Mouse (Mus musculus) right cerebral cortex, postnatal 4 days (tissue): ENCODE results near the gene Ssbp4.
A peak's percentile ranks its signal among the peaks of the same experiment; 100 is the strongest.
"Not testable (repeated sequence)": the region's sequence is repeated elsewhere in the genome, so short reads cannot be mapped to it uniquely, and the experiment has no call there.

ENCODE experiments used
- DNase-seq: peaks from one replicate; pipeline ENCODE4 v3.0.0-alpha.2; 2022

Ssbp4 gene

DNA sequence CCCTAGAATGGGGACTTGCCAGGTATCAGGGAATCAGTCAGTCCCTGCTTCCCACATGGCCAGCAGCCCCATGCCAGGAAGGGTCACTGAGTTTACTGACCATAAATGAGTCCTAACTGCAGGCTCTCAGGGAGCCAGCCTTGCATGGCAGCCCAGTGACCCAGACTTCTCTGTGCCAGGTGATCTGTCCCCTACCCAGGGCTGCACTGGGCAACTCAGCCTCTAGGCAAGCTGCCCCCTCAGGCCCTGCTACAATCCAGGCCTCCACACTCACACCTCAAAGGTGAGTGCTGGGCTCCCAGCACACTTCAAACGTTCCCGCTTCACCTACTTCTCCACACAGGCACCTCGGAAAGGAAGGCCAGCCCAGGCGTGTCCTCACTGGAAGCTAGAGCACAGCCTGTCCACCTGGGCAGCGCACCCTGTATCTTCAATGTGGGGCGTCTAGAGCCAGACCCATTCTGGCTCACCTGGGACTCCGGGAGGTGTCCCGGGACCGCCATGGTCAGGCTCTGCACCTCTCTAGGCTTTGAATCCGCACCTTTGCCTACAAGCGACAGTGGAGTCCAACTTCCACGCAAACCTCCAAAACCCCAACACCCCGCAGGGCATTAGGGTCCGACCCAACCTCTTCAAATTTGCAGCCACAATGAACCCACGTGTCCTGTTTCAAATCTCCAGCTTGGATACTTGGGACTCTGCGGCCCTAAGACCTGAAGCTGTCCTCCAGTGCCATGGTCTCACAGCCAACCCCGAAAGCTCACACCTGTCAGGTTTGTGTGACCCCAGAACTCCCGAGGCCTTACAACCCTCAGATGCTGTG, 1.7 kb downstream of the Ssbp4 start:
- no peak for DNase-seq

DNA sequence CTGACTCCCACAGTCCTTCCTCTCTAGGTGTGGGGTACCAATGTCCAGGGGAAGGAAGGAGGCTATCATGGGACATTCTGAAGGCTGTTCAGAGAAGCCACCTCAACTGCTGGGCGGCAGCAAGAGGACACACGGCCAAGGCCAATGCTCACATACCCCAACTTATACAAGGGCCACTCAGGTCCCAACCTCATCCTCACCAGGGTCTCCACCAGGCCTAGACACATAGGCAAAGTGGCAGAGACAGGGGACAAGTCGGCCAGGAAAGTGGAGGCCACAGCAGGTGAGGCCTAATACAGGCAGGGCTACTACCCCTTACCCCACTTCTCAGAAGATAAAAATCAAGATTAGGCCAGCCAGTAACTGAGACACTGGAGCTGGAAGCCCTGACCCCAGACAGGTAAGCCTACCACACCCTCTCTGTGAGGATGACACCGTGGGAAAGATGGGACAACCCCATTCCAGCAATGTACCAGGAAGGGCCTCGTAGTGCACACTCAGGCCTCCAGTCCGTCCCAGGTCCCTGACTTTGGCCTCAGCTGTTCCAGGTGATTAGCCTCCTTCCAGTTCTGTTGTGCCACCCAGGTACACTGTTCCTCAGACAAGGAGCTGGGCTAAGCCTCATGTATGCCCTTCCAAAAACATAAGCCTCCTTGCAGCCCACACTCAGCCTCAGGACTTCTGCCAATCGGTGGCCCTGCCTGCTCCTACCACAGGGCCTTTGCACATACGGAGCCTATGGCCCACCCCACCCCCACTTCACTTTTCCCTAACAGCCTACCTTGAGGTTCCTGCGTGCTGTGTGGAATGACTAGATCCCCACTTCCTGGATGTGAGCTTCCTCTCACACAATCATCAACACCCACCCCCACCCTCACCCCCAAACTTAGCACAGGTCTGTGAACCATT, 2.5 kb downstream of the Ssbp4 start:
- DNase-seq = no peak

DNA sequence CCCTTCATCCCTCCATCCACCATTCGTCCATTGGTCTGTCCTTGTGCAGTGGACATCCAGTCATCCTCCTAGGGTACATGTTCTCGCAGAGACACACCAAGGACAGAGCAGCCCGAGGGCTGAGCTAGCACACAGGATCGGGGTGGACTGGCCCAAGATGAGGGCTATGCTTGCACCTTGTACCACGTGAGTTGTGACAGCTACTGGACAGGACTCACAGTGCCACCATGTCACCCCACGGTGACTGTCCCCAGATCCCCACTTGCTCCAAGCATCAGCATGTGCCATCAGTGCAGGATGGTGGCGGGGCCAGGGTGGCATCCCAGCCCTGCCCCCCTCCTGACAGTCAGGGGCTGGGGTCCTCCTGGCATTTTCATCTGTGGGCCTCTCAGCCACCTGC, 4.1 kb downstream of the Ssbp4 start:
- DNase-seq = no peak

DNA sequence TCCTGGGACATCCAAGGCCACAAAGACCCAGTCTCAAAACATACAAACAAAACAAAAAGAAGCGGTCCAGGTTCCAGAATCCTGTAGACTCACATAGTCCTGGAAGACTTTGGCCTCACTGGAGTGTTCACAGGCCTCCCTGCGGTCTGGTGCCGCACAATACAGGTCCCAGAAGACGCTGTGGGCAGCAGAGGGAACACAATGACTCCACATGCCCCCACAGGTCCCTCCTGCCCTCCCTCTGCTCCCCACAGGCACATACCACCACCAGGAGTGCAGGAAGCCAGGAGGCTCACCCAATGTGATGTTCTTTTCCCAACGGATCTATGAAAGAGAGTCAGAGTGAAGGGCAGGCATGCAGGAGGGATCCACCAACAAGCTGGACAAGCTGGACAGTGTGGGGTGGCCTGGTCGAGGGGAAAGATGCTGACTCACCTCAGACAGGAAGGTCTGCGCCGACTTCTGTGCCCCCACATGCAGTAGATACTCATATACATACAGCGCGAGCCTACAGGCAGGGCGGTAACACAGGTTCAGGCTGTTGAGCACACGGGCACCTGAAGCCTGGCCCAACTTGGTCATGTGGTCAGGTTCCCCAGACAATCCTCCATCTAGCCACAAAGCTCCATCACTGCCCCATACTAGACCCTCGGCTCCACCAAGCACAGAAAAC, 6.4 kb downstream of the Ssbp4 start:
- DNase-seq = no peak

DNA sequence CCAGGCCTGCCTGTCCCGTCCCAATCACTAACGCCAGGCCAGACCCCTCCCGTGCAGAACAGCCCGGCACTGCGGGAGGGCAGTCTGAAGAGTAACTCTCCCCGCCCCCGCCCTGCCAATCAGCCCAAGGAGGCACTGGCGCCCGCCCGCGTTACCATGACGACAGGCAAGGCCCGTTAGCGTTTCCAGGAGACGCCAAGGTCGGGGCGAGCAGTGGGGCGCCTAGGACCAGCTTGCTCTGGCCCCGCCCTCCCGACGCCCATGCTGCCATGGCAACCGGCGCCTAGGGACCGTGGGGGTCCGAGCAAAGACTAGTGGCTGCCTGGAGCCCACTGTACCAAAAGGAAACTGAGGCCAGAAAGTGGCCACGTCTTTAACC, 7.4 kb downstream of the Ssbp4 start:
- peak; percentile 89 for DNase-seq

DNA sequence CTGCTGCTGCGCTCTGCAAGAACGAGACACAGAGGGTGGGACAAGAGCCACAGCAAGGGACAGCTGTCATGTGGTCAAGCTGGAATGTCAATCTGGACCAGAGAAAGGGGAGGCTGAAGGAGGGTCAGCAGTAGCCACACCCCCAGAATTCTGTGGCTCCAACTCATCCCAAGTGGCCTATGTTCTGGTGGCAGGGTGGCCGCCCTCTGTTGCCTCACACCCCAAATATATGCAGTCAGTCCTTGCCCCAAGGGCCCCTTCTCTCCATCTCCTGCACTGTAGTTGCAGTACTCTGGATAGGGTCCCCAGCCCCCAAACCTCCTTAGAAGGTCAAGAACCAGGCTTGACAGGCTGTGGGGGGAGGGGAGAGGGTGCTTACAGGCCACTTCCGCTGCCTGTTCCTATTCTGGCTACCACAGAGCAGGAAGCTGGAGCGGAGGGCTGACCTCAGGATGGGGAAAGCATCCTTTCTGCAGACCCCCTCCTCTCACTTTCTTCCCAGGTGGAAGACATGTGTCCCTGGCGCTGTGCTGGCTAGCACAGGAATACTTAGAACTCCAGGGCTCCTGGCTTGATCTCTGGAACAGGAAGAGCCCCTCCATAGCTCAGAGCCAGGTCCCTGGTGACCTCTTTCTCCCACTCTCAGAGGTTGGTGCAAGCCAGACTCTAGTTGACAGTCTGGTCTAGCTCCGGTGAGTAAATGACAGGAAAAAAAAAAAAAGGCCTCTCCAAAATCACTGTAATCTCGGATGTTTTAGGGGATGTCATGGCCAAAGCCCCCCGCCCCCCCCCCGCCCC, 8.0 kb downstream of the Ssbp4 start:
- no peak for DNase-seq

DNA sequence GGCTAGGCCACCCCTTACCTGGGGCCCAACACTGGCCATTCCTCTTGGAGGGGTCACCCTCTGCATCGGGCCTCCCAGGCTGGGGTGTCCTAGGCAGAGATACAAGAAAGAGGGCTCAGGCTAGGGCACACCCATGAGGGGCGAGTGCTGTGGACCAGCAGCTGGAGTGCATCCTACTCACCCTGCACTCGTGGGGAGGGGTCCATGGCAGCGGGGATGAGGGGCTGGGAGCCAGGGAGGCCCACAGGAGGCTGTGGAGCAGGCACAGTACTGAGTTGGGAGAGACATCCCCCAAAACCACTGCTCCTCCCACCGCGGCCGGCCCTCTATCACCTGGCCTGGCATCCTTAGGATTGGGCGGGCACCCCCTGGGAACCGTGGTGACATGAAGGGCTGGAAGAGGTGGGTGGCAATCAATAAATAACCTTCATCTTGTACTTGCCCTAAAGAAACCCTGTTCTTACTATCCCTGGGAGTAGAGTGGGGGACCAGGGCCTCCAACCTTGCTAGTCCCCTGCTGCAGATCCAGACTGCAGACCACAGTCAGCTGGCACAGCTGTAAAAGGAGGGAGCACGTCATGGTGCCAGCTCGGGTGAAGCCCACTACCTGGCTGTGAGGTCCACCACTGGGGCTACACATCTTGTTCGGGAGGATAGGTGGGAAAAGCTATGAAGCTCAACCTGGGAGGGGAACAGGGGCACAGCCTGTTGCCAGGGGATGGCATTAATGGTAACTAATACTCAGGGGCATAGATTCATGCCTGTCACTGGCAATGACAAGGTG, 9.0 kb downstream of the Ssbp4 start:
- no peak for DNase-seq

DNA sequence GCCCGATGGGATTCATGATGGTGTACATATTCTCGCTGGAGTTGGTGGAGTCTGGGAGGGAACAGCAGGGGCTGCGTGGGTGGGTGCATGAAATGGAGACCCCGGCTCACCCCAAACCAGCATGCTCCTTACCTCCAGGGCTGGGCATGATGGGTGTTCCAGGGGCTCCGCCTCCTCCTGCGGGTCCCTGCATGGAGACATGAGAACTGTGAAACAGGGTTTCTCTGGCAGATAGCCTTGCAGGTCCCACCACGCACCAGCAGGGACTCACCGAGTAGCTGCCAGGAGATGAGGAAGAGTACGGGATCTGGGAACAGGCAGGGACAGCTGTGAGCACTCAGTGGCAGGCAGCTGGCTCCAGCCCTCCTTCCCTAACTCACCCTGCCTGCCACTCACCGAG, 9.9 kb downstream of the Ssbp4 start:
- DNase-seq = peak; percentile 49

DNA sequence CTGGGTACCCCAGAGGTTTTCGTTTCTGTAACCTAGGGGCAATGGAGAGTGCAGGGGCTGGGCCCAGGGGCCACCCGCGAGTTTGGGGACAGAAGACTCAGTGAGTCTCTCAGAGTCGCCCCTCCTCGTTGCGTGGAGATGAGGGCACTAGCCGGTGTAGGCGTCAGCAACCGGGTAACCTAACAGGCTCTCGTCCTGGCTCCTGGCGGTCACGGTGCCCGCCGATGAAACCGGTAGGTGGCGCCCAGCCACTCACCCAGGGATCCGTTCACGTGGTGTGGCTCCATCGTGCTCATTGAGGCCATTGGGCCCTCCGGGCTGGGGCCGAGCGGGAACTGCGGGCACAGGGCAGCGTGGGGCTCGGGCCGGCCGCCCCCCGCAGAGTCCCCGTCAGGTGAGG, 10.4 kb downstream of the Ssbp4 start:
- DNase-seq = peak; percentile 82

DNA sequence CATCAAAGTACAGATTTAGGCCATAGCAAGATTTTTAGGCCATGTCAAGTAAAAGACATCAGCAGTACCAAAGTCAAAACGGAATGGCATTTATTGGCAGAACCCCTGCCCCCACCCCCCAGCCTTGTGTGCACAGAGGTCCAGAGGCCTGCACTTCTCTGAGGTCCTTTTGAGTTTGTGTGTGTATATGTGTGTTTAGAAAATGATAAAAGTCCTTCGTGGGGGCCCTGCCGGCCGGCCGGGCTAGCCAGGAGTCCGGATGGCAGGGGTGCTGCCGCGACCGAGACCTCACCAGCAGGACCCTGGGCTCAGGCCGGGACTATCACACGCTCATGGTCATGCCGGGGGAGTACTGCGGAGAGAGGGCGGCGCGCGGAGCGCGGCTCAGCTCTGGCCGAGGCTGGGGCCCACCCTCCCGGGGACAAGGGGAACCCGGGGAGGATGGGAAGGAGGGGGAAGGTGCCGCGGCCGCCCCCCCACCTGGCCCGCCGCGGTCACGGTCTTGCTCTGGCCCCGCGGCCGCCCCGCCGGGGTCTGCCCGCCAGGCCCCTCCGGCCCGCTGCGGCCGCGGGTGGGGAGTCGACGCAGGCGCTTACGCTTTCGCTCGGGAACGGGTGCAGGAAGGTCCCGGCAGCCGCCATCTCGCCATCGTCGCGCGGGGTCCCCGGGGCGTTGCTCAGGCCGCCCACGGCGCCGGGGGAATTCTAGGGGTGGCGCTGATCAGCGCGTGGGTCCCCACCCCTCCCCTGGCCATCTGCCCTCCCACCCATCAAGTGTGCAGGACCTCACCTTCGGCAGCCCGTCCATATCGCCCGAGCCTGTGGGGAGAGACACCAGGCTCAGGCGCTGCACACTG, 11.0 kb downstream of the Ssbp4 start:
- DNase-seq = no peak

DNA sequence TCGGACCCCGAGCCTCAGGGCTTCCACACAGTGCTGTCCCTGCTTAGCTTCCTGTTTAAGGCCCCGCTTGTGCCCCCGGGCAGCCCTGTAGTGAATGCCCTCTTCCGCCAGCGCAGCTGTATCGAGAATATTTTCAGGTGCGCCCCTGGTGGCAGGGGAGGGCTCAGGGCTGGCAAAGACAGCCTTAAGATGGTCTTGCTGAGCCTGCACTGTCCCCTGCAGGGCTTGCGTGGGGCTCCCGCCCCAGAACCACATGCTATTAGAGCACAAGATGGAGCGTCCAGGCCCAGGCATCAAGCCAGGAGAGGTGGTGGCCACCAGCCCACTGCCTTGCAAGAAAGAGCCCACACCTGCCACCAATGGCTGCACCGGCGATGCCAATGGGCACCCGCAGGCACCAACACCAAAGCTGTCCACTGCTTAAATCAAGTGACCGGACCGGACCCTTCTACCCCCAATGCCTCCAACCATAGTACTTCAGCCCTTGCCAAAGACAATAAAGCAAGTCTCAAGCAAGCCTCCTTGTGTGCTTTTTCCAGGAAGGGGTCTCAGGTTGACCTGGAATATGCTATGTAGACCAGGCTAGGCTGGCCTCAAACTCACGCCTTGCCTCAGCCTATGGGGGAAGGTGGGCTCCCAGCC, 11.8 kb downstream of the Ssbp4 start:
- no peak for DNase-seq

DNA sequence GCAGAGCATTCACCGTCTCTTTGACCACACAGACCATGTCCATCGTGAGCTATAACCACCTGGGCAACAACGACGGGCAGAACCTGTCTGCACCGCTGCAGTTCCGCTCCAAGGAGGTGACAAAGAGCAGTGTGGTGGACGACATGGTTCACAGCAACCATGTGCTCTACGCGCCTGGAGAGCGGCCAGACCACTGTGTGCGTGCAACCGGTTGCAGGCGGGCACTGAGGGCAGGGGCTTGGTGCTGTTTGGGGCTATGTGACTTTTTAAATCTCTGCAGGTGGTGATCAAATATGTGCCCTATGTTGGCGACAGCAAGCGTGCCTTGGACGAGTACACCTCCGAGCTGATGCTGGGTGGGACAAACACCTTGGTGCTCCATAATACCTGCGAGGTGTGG, 12.5 kb downstream of the Ssbp4 start:
- DNase-seq = no peak

DNA sequence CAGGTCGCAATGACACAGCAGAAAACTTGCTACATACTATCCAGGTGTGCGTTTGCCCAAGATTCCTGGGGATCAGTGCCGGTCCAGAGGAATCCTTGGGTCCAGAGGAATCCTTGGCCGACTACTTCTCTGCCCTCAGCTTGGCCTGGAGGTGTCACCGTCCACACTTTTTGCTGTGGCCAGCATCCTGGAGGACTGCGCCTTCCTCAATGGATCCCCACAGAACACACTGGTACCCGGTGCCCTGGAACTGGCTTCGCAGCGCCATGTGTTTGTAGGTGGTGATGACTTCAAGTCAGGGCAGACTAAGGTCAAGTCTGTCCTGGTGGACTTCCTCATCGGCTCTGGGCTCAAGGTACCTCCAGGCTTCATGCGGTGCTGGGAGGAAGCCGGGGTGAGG, 12.9 kb downstream of the Ssbp4 start:
- DNase-seq = no peak

DNA sequence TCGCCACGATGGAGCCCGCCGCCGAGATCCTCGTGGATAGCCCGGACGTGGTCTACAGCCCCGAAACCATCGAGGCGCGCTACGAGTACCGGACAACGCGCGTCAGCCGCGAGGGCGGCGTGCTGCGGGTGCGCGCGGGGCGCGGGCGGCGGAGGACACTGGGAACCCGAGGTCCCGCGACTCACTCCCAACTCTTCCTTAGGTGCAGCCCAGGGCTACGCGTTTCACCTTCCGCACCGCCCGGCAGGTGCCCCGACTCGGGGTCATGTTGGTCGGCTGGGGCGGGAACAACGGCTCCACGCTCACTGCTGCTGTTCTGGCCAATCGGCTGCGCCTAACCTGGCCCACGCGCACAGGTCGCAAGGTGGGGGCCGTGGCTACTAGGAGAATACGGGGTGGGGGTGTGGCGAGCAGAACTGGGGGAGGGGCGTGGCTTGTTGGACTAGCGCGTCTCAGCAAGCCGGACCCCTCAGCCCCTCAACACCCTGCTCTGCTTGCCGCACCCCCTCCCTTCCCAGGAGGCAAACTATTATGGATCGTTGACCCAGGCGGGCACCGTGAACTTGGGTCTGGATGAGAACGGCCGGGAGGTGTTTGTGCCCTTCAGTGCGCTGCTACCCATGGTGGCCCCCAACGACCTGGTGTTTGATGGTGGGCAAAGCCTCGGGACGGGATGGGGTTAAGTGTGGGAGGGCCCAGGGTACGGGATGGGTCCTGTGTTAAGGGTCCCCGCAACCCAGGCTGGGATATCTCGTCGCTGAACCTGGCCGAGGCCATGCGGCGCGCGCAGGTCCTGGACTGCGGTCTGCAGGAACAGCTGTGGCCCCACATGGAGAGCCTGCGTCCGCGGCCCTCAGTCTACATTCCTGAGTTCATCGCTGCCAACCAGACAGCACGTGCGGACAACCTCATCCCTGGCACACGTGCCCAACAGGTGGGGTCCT, 13.8 kb downstream of the Ssbp4 start:
- peak; percentile 46 for DNase-seq

DNA sequence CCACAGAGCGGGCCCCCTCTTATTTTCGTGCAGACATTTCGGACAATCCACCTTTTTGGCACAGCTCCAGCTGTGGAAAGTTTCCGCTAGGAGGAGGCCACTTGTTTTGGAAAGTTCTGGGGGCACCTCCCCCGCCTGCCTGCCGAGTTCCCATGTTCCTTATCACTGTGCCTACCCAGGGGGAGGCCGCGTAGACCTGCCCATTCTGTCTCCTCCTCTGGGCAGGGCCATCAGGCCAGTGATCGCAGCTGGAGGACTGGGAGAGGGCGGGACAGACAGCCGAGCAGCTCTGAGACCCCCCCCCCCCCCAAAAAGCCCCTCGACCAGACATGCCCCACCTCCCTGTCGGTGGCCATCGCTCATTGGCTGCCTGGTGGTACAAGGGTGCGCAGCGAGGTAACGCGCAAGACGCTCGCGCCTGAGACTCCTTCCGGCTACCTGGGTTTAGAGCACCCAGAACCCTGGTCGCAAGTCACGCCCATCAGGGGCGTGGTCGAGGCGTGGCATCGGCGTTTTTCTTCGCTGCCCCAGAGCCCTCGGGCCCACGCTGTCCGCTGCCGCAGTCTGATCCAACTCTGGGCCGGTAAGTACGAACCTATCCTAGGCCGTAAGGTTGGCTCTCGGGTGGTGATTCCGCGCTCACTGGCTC, 14.6 kb downstream of the Ssbp4 start, which contains the start of gene Isyna1:
Gene Isyna1 (plus strand): TSS at position 413 of the 649 bp plus-strand sequence.
- DNase-seq = peak; percentile 72

DNA sequence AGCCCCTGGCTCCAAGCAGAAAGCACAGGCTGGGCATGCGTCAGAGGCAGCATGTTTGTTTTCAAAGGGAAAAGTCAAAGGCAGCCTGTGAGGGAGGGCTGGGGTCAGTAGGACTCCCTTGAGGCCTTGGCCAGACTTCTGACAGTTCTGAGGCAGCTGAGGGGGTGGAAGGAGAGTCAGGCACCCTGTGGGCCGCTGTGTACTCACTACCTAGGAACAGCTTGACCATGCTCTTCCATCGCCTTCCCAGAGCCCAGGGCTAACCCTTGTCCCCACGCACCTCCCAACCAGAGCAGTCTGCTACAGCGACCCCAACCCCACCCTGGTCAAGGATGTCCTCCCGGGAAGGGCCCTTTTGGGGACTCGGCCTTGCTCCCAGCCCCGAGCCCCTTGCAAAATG, 15.5 kb downstream of the Ssbp4 start:
- no peak for DNase-seq

DNA sequence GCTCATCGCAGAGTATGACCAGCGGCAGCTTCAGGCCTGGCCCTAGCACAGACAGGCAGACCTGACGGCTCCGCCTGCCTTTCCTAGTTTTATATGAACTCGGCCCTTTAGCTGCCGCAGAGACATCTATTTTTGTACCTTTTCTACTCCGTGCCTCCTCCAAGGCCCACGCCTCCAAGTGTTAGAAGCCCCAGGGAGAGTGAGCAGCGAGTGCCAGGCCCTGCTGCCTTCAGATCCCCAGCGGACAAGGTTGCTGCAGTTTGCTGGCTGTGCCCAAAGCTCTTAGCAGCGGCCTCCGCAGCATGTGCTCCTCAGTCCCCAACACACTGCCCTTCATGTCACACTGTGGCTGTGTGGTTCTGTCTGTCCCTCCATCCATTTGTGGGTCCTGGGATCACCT, 17.1 kb downstream of the Ssbp4 start:
- DNase-seq = no peak

DNA sequence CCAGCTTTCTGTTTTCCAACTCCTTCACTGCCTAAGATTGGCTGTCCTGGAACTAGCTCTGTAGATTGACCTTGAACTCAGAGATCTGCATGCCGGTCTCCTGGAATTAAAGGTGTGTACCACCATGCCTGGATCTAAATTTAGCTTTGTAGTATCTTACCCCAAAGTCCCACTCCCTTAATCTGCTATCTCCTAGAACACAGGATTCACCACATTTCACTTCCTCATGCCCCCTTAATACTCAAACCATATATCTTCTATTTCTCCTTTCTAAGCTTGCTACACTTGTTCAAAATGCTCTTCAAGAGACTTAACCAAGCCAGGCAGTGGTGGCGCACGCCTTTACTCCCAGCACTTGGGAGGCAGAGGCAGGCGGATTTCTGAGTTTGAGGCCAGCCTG, 20.7 kb downstream of the Ssbp4 start:
- DNase-seq = not testable (repeated sequence)

DNA sequence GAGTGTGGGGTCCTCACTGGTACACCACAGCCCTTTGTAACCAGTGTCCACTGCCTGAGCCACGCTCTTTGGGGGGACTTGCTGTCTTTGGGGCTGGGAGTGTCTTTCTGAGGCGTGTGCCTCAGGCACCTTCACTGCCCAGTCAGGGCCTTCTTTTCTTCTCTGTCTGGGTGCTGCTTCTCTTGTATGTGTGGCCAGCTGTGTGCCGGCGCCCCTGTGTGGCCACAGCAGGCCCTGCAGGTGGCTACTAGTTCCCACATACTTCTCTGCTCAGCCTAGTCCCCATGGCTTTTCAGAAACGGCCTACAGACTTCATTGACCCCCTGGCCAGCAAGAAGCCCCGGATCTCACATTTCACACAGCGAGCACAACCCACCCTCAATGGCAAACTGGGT, 23.4 kb downstream of the Ssbp4 start:
- no peak for DNase-seq
